Mouse (Mus musculus): ENCODE measurements around the gene A3galt2. TPM values are rescaled to one million over a fixed set of nuclear protein-coding genes. Genes with fewer than 3 reads are reported as not detected.

A3galt2 gene
- polyA plus RNA-seq (2015; fragmentation: Nextera tagmentation; extraction: Ambion mirVana) = 0.29 and 0.38 TPM in 2 replicates

- no peak for ATAC-seq (ENCODE audit: insufficient number of reproducible peaks, insufficient read depth, low FRiP score, low TSS enrichment, low read depth)
- H3K4me3 ChIP-seq = no peak within 1 kb of the TSS
- H3K9ac ChIP-seq = no peak within 1 kb of the TSS
- H3K27me3 ChIP-seq = no peaks in the 10 kb centered on the region
- H3K4me2 ChIP-seq = no peak within 1 kb of the TSS
- 0 out of 2 replicates have a peak, but pooled peaks cover 3% of the 10 kb centered on the region for H3K4me1 ChIP-seq
- WGBS = 81% methylated on average over 3 of the region's 3 CpGs
- H3K9me3 ChIP-seq = no peaks in the 10 kb centered on the region
- H3K27ac ChIP-seq = no peak within 1 kb of the TSS; the same call in 1 of the 2 replicates
- peaks cover 41% of the 10 kb centered on the region for H3K36me3 ChIP-seq
These were observed at the start of gene A3galt2 for GRCm38 (mm10) chr4:128755064-128755463. A3galt2 (plus strand) TSS chr4:128755364.

DNA sequence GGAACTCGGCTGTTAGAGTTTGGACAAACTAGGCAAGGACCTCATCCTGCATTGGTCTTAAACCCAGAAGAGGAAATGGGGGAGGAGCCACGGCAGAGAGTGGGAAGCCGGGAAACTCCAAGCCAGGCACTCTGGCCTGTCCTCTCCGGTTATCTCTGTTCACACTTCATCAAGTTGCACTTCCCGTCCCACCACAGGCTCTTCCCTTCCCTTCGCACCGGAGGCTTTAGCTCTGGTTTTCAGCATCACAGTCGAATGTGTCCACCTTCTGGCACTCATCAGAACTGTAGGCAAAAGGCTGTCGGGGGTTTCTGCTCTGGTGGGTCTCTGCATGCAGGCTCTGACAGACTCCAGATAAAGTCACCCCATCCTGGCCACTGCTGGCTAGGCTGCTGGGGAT lies 48.5 kb upstream of the A3galt2 start:
- no peak overlapping the region for H3K4me2 ChIP-seq
- no peak for ATAC-seq (ENCODE audit: insufficient number of reproducible peaks, insufficient read depth, low FRiP score, low TSS enrichment, low read depth)
- no peak overlapping the region for H3K4me3 ChIP-seq
- peaks cover 8% of the 10 kb centered on the region; the same call in 1 of the 2 replicates for H3K27me3 ChIP-seq
- no peaks in the 10 kb centered on the region for H3K36me3 ChIP-seq
- WGBS = 8% methylated on average over 9 of the region's 9 CpGs
- no peak overlapping the region for H3K27ac ChIP-seq
- H3K9me3 ChIP-seq = no peaks in the 10 kb centered on the region
- peaks cover 28% of the 10 kb centered on the region for H3K4me1 ChIP-seq
- peak overlapping the region; percentile 51; the same call in 1 of the 2 replicates for H3K9ac ChIP-seq

DNA sequence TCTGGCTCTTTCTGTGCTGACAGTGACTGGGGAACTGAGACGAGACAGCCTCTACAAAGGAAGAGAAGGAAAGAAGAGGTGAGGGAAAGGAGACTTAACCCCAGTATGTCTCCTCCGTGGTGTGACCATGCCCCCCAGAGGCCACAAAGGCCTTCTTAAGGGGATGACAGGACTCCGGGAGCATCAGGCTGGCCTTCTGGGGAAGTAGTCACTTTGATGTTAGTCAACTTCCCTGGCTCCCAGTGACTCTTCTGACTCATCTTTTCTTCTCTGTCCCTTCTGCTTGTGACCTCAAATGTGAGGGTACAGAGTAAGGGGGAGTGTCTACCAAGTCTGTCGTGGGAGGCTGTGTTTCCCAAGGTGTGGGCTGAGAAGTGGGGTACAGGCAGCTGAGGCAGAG lies 47.8 kb upstream of the A3galt2 start:
- H3K4me1 ChIP-seq = peaks cover 35% of the 10 kb centered on the region
- ATAC-seq (ENCODE audit: insufficient number of reproducible peaks, insufficient read depth, low FRiP score, low TSS enrichment, low read depth) = no peak

DNA sequence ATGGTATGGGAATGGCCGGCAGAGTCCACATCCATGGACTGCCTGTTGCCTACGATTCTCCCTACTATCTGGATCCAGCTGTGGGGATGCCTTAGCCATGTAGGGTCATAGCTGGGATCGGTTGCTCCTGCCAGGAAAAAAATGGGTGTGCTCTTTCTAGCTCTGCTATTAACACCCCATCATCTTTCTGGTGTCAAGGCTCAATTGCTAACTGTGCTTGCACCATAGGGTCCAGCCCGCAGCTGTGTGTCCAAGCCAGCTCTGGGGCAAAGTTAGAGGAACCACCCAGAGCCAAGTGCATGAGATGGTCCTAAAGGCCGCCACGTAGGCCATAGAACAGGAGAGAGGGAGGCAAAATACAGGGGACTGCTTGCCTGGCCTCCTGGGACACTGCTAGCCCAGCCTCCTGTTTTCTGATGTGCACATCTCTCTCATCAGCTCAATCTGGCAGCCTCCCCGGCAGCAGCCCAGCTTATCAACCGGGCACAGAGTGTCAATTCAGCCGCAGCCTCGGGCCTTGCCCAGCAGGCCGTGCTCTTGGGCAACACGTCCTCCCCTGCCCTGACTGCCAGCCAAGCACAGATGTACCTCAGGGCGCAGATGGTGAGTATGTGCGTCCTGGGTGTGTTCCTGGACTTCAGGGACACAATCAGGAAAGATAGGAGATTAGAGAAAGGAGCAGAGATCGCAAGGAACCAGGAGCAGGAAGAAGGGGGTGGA lies 45.9 kb upstream of the A3galt2 start:
- Histone ChIP-seq H3K9ac (no peak overlapping the region), H3K9me3 (no peaks in the 10 kb centered on the region), H3K27me3 (peaks cover 4% of the 10 kb centered on the region; the same call in 1 of the 2 replicates), H3K27ac (no peak overlapping the region), H3K36me3 (no peaks in the 10 kb centered on the region), H3K4me2 (no peak overlapping the region), H3K4me3 (no peak overlapping the region), H3K4me1 (peaks cover 41% of the 10 kb centered on the region)
- WGBS = 74% methylated on average over 15 of the region's 15 CpGs
- no peak for ATAC-seq (ENCODE audit: insufficient number of reproducible peaks, insufficient read depth, low FRiP score, low TSS enrichment, low read depth)

More for the DNA sequence above, 47.8 kb upstream of the A3galt2 start:
- H3K4me2 ChIP-seq = no peak overlapping the region
- H3K4me3 ChIP-seq = no peak overlapping the region
- peaks cover 4% of the 10 kb centered on the region; the same call in 1 of the 2 replicates for H3K27me3 ChIP-seq
- no peaks in the 10 kb centered on the region for H3K36me3 ChIP-seq
- 0 out of 2 replicates have a peak overlapping the region, but pooled peaks have one; percentile 40 for H3K9ac ChIP-seq
- H3K27ac ChIP-seq = no peak overlapping the region
- WGBS = 56% methylated on average over 4 of the region's 4 CpGs
- H3K9me3 ChIP-seq = no peaks in the 10 kb centered on the region

GRCm38 (mm10) chr4:128709781-128710166 lies 45.4 kb upstream of the A3galt2 start:
- H3K9ac ChIP-seq = no peak overlapping the region
- H3K27ac ChIP-seq = no peak overlapping the region
- H3K27me3 ChIP-seq = peaks cover 4% of the 10 kb centered on the region; the same call in 1 of the 2 replicates
- 78% methylated on average over 11 of the region's 12 CpGs for WGBS
- no peak overlapping the region for H3K4me3 ChIP-seq
- no peak overlapping the region for H3K4me2 ChIP-seq
- no peaks in the 10 kb centered on the region for H3K36me3 ChIP-seq
- peaks cover 43% of the 10 kb centered on the region for H3K4me1 ChIP-seq
- H3K9me3 ChIP-seq = no peaks in the 10 kb centered on the region
- ATAC-seq (ENCODE audit: insufficient number of reproducible peaks, insufficient read depth, low FRiP score, low TSS enrichment, low read depth) = no peak

DNA sequence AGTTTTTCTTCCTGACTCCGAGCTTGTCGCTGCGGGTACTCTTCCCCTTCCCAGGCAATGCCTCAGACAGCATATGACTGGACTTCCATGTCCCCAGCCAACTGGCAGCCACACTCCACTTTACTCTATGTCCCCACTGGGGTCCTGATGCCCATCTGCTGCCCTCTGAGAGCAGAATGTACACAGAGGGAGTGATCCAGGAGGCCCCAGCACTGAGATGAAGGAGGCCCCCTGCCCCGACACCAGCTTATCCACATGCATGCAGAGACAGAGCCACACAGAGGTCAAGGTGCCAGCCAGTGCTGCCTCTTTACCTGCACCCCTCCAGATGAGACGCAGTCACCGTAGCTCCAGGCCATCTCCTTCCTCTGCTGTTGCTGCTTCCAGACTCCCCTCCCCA lies 44.9 kb upstream of the A3galt2 start:
- no peak for ATAC-seq (ENCODE audit: insufficient number of reproducible peaks, insufficient read depth, low FRiP score, low TSS enrichment, low read depth)
- WGBS = 76% methylated on average over 6 of the region's 6 CpGs
- Histone ChIP-seq H3K4me2 (no peak overlapping the region), H3K27me3 (peaks cover 4% of the 10 kb centered on the region; the same call in 1 of the 2 replicates), H3K27ac (no peak overlapping the region), H3K4me3 (no peak overlapping the region), H3K36me3 (no peaks in the 10 kb centered on the region), H3K9ac (0 out of 2 replicates have a peak overlapping the region, but pooled peaks have one; percentile 3), H3K9me3 (no peaks in the 10 kb centered on the region), H3K4me1 (peaks cover 45% of the 10 kb centered on the region)

DNA sequence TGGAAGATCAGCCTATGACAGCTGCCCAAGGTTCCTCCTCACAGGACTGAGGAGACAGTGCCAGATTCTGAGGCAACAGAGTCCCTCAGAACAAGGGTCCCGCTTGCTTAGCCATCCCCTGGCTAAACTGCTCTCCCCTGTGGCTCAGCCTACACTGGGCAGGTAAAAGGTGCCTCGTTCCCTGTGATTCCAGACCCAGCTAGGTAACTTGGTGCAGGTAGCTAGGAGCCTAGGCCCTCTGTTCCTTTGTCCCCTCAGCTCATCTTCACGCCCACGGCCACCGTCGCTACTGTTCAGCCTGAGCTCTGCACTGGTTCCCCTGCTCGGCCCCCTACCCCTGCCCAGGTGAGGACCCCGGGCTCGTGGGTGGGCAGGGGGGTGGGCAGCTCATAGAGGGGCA lies 44.4 kb upstream of the A3galt2 start:
- no peak overlapping the region; the same call in 1 of the 2 replicates for H3K4me3 ChIP-seq
- H3K9ac ChIP-seq = 0 out of 2 replicates have a peak overlapping the region, but pooled peaks have one; percentile 3
- WGBS = 75% methylated on average over 9 of the region's 9 CpGs
- no peak for ATAC-seq (ENCODE audit: insufficient number of reproducible peaks, insufficient read depth, low FRiP score, low TSS enrichment, low read depth)
- peaks cover 50% of the 10 kb centered on the region for H3K4me1 ChIP-seq
- peaks cover 4% of the 10 kb centered on the region; the same call in 1 of the 2 replicates for H3K27me3 ChIP-seq
- no peaks in the 10 kb centered on the region for H3K36me3 ChIP-seq
- H3K4me2 ChIP-seq = peak overlapping the region; percentile 61; the same call in 1 of the 2 replicates
- no peak overlapping the region for H3K27ac ChIP-seq
- no peaks in the 10 kb centered on the region for H3K9me3 ChIP-seq

- Histone ChIP-seq H3K9me3 (no peaks in the 10 kb centered on the region), H3K9ac (peak overlapping the region; percentile 44), H3K4me3 (peak overlapping the region; percentile 29), H3K27ac (peak overlapping the region; percentile 58), H3K4me2 (peak overlapping the region; percentile 61), H3K27me3 (peaks cover 4% of the 10 kb centered on the region; the same call in 1 of the 2 replicates), H3K36me3 (no peaks in the 10 kb centered on the region), H3K4me1 (peaks cover 53% of the 10 kb centered on the region)
- peak; percentile 60 for ATAC-seq (ENCODE audit: insufficient number of reproducible peaks, insufficient read depth, low FRiP score, low TSS enrichment, low read depth)
- WGBS = 2% methylated on average over 24 of the region's 24 CpGs
These were observed 43.6 kb upstream of the A3galt2 start for GRCm38 (mm10) chr4:128711455-128712135.

- H3K9me3 ChIP-seq = no peaks in the 10 kb centered on the region
- H3K4me2 ChIP-seq = peak overlapping the region; percentile 61
- H3K4me3 ChIP-seq = peak overlapping the region; percentile 29
- 31% methylated on average over 13 of the region's 13 CpGs for WGBS
- ATAC-seq (ENCODE audit: insufficient number of reproducible peaks, insufficient read depth, low FRiP score, low TSS enrichment, low read depth) = no peak
- peak overlapping the region; percentile 44; the same call in 1 of the 2 replicates for H3K9ac ChIP-seq
- peak overlapping the region; percentile 58 for H3K27ac ChIP-seq
- peaks cover 4% of the 10 kb centered on the region; the same call in 1 of the 2 replicates for H3K27me3 ChIP-seq
- no peaks in the 10 kb centered on the region for H3K36me3 ChIP-seq
- H3K4me1 ChIP-seq = peaks cover 55% of the 10 kb centered on the region
These were observed 43.0 kb upstream of the A3galt2 start for GRCm38 (mm10) chr4:128712136-128712655.

GRCm38 (mm10) chr4:128712941-128713340 lies 42.2 kb upstream of the A3galt2 start:
- Histone ChIP-seq H3K4me2 (peak overlapping the region; percentile 61; the same call in 1 of the 2 replicates), H3K27ac (peak overlapping the region; percentile 58; the same call in 1 of the 2 replicates)

More at GRCm38 (mm10) chr4:128712941-128713340, 42.2 kb upstream of the A3galt2 start:
- peaks cover 60% of the 10 kb centered on the region for H3K4me1 ChIP-seq
- H3K36me3 ChIP-seq = 0 out of 2 replicates have a peak, but pooled peaks cover 1% of the 10 kb centered on the region
- no peaks in the 10 kb centered on the region for H3K9me3 ChIP-seq
- H3K27me3 ChIP-seq = peaks cover 4% of the 10 kb centered on the region; the same call in 1 of the 2 replicates
- H3K4me3 ChIP-seq = no peak overlapping the region
- WGBS = 45% methylated on average over 6 of the region's 6 CpGs
- H3K9ac ChIP-seq = 0 out of 2 replicates have a peak overlapping the region, but pooled peaks have one; percentile 44
- no peak for ATAC-seq (ENCODE audit: insufficient number of reproducible peaks, insufficient read depth, low FRiP score, low TSS enrichment, low read depth)

Data from embryonic facial prominence, embryonic 13.5 days (tissue).